Mouse (Mus musculus) adrenal gland, postnatal 10 days (tissue): ENCODE results near the gene Akap9. TPM values are rescaled to one million over a fixed set of nuclear protein-coding genes. Genes with fewer than 3 reads are reported as not detected.

ENCODE experiments used
- total RNA-seq, 2 experiments: library from RNA; stranded (reverse); gene quantifications; 2 replicates each; pipeline ENCODE4 v1.2.3; 2021

The Akap9 gene
- total RNA-seq, 2 experiments from 2014 or later: 54.8 to 75.8 TPM

Other genes with a start within 250 kb of the Akap9 start
- gene Ankib1, start 125.1 kb upstream of the Akap9 start, total RNA-seq: 10 to 100 TPM; 47.8 to 53.0 TPM
- gene Krit1, start 124.9 kb upstream of the Akap9 start, total RNA-seq: 10 to 100 TPM; 34.0 to 44.6 TPM
- not detected for gene Lrrd1, start 82.9 kb upstream of the Akap9 start, total RNA-seq
- gene Mterf1a, start 34.1 kb upstream of the Akap9 start, total RNA-seq: 10 to 100 TPM in 1 of 2 experiments, 1 to 10 TPM in 1; 7.0 to 11.0 TPM
- 10 to 100 TPM; 17.2 to 22.5 TPM for gene Cyp51, start 176.7 kb downstream of the Akap9 start, total RNA-seq